Mouse (Mus musculus) CH12.LX (cell line): ENCODE measurements around the gene Ano10. TPM values are rescaled to one million over a fixed set of nuclear protein-coding genes. Genes with fewer than 3 reads are reported as not detected.

Experiments
- DNase-seq: peaks from one replicate; pipeline ENCODE4 v3.0.0-alpha.2; 2013; ENCODE audit errors: extremely low read depth
- H3K27ac ChIP-seq: 2 replicates; pipeline ENCODE4 v1.5.1; 2012; ENCODE audit warnings: low read depth, mild to moderate bottlenecking, control low read depth, moderate library complexity; ENCODE audit not compliant: insufficient read depth
- H3K27me3 ChIP-seq: replicated peaks from 2 replicates; pipeline ENCODE3; 2012; ENCODE audit warnings: inconsistent platforms
- H3K36me3 ChIP-seq, 2 experiments: replicated peaks in 1 of 2; 2 replicates each; pipeline versions ENCODE3 to v1.6.1; 2012; ENCODE audit warnings: inconsistent platforms in 1 of 2, low read length in 1 of 2, mild to moderate bottlenecking in 1 of 2, mixed read lengths in 1 of 2, moderate library complexity in 1 of 2; ENCODE audit not compliant: control insufficient read depth in 1 of 2, insufficient read depth in 1 of 2
- H3K4me1 ChIP-seq, 2 experiments: 2 replicates each; pipeline ENCODE4 v1.6.1; 2012; ENCODE audit warnings: inconsistent platforms in 1 of 2, moderate library complexity in 1 of 2; ENCODE audit not compliant: insufficient read depth in 2 of 2, control insufficient read depth in 1 of 2
- H3K4me2 ChIP-seq: 2 replicates; pipeline ENCODE4 v1.6.1; 2012; ENCODE audit warnings: low read depth, mild to moderate bottlenecking, control low read depth; ENCODE audit not compliant: poor library complexity, insufficient read depth, severe bottlenecking
- H3K4me3 ChIP-seq, 3 experiments: fragments of 150-350 bp in 1 of 3; sonication (generic) in 1 of 3; replicated peaks in 1 of 3; 2 replicates each; pipeline versions ENCODE3 to v1.5.1; 2011 to 2012; ENCODE audit warnings: low read depth in 2 of 3, low read length in 2 of 3, mild to moderate bottlenecking in 2 of 3, moderate library complexity in 2 of 3, control low read depth in 1 of 3, improper control_type of control experiment in 1 of 3, inconsistent platforms in 1 of 3, mixed read lengths in 1 of 3; ENCODE audit not compliant: poor library complexity in 1 of 3
- H3K79me2 ChIP-seq: replicated peaks from 2 replicates; pipeline ENCODE4 v1.6.1; 2012; ENCODE audit warnings: mild to moderate bottlenecking, moderate library complexity; ENCODE audit not compliant: control insufficient read depth, poor library complexity, insufficient read depth, severe bottlenecking; ENCODE audit errors: extremely low read depth
- H3K9ac ChIP-seq: 2 replicates; pipeline ENCODE4 v1.6.1; 2012; ENCODE audit warnings: low read depth, mild to moderate bottlenecking, control low read depth, moderate library complexity; ENCODE audit not compliant: insufficient read depth
- H3K9me3 ChIP-seq: replicated peaks from 2 replicates; pipeline ENCODE3; 2012; ENCODE audit warnings: low read length, inconsistent platforms, mixed read lengths
- BHLHE40 ChIP-seq: IDR thresholded peaks from 2 replicates; pipeline ENCODE4 v1.6.1; 2011; ENCODE audit warnings: mild to moderate bottlenecking, low read depth, low read length, improper control_type of control experiment
- CHD1 ChIP-seq: IDR thresholded peaks from 2 replicates; pipeline ENCODE4 v1.6.1; 2012; ENCODE audit warnings: low read depth, low read length, improper control_type of control experiment, inconsistent platforms
- CTCF ChIP-seq, 2 experiments: IDR thresholded peaks in 1 of 2; conservative IDR thresholded peaks in 1 of 2; 2 replicates each; pipeline ENCODE4 v1.5.1; 2011 to 2012; ENCODE audit warnings: low read depth in 2 of 2, low read length in 2 of 2, improper control_type of control experiment in 1 of 2, inconsistent platforms in 1 of 2, mild to moderate bottlenecking in 1 of 2, moderate library complexity in 1 of 2
- ELF1 ChIP-seq: IDR thresholded peaks from 2 replicates; pipeline ENCODE4 v1.6.1; 2014; ENCODE audit warnings: low read depth, mild to moderate bottlenecking, inconsistent platforms, low read length, improper control_type of control experiment
- HCFC1 ChIP-seq: IDR thresholded peaks from 2 replicates; pipeline ENCODE4 v1.6.1; 2012; ENCODE audit warnings: low read depth, mild to moderate bottlenecking, inconsistent platforms, low read length, improper control_type of control experiment
- IRF4 ChIP-seq: IDR thresholded peaks from 2 replicates; pipeline ENCODE4 v1.6.1; 2014; ENCODE audit warnings: low read depth, mild to moderate bottlenecking, inconsistent platforms, low read length, improper control_type of control experiment
- JUN ChIP-seq: IDR thresholded peaks from 2 replicates; pipeline ENCODE4 v1.6.1; 2011; ENCODE audit warnings: low read depth, mild to moderate bottlenecking, low read length, improper control_type of control experiment, moderate library complexity; ENCODE audit not compliant: insufficient read depth
- JUND ChIP-seq: conservative IDR thresholded peaks from 2 replicates; pipeline ENCODE4 v1.6.1; 2011; ENCODE audit warnings: low read depth, low read length, improper control_type of control experiment
- KAT2A ChIP-seq: IDR thresholded peaks from 2 replicates; pipeline ENCODE4 v1.6.1; 2012; ENCODE audit warnings: low read length, improper control_type of control experiment, inconsistent platforms; ENCODE audit not compliant: insufficient replicate concordance
- MAFK ChIP-seq: IDR thresholded peaks from 2 replicates; pipeline ENCODE4 v1.6.1; 2011; ENCODE audit warnings: low read length, improper control_type of control experiment; ENCODE audit not compliant: insufficient replicate concordance
- MAZ ChIP-seq: IDR thresholded peaks from 2 replicates; pipeline ENCODE4 v1.6.1; 2012; ENCODE audit warnings: low read depth, mild to moderate bottlenecking, inconsistent platforms, low read length, improper control_type of control experiment, moderate library complexity
- MEF2A ChIP-seq: IDR thresholded peaks from 2 replicates; pipeline ENCODE4 v1.6.1; 2014; ENCODE audit warnings: low read depth, mild to moderate bottlenecking, inconsistent platforms, low read length, improper control_type of control experiment, borderline replicate concordance
- MYC ChIP-seq: IDR thresholded peaks from 2 replicates; pipeline ENCODE4 v1.6.1; 2011; ENCODE audit warnings: low read depth, mild to moderate bottlenecking, improper control_type of control experiment, low read length
- NELFE ChIP-seq: IDR thresholded peaks from 2 replicates; pipeline ENCODE4 v1.6.1; 2011; ENCODE audit warnings: low read depth, low read length, improper control_type of control experiment
- NRF1 ChIP-seq: IDR thresholded peaks from 2 replicates; pipeline ENCODE4 v1.6.1; 2014; ENCODE audit warnings: low read depth, mild to moderate bottlenecking, inconsistent platforms, low read length, improper control_type of control experiment, moderate library complexity
- PAX5 ChIP-seq: IDR thresholded peaks from 2 replicates; pipeline ENCODE4 v1.6.1; 2012; ENCODE audit warnings: low read length, inconsistent platforms, mixed read lengths
- POLR2A ChIP-seq: IDR thresholded peaks from 2 replicates; pipeline ENCODE4 v1.6.1; 2011; ENCODE audit warnings: low read depth, mild to moderate bottlenecking, improper control_type of control experiment, low read length
- POLR2AphosphoS2 ChIP-seq: IDR thresholded peaks from 2 replicates; pipeline ENCODE4 v1.6.1; 2011; ENCODE audit warnings: low read depth, low read length, improper control_type of control experiment
- RAD21 ChIP-seq: IDR thresholded peaks from 2 replicates; pipeline ENCODE4 v1.6.1; 2011; ENCODE audit warnings: low read depth, mild to moderate bottlenecking, low read length, improper control_type of control experiment, moderate library complexity
- RCOR1 ChIP-seq: conservative IDR thresholded peaks from 2 replicates; pipeline ENCODE4 v1.6.1; 2012; ENCODE audit warnings: low read depth, mild to moderate bottlenecking, inconsistent platforms, low read length, improper control_type of control experiment
- SMC3 ChIP-seq: IDR thresholded peaks from 2 replicates; pipeline ENCODE4 v1.6.1; 2011; ENCODE audit warnings: low read depth, low read length, improper control_type of control experiment
- UBTF ChIP-seq: IDR thresholded peaks from 2 replicates; pipeline ENCODE4 v1.6.1; 2012; ENCODE audit warnings: low read depth, mild to moderate bottlenecking, inconsistent platforms, low read length, improper control_type of control experiment, moderate library complexity
- USF1 ChIP-seq: IDR thresholded peaks from 2 replicates; pipeline ENCODE4 v1.6.1; 2014; ENCODE audit warnings: low read depth, mild to moderate bottlenecking, inconsistent platforms, low read length, improper control_type of control experiment
- USF2 ChIP-seq: conservative IDR thresholded peaks from 2 replicates; pipeline ENCODE4 v1.6.1; 2011; ENCODE audit warnings: low read depth, low read length, improper control_type of control experiment
- ZC3H11A ChIP-seq: IDR thresholded peaks from 2 replicates; pipeline ENCODE4 v1.6.1; 2012; ENCODE audit warnings: low read depth, mild to moderate bottlenecking, inconsistent platforms, low read length, improper control_type of control experiment
- ZMIZ1 ChIP-seq: IDR thresholded peaks from 2 replicates; pipeline ENCODE4 v1.6.1; 2012; ENCODE audit warnings: low read depth, mild to moderate bottlenecking, inconsistent platforms, low read length, improper control_type of control experiment
- ZNF384 ChIP-seq: IDR thresholded peaks from 2 replicates; pipeline ENCODE4 v1.6.1; 2012; ENCODE audit warnings: low read depth, low read length, improper control_type of control experiment, inconsistent platforms
- dilution Hi-C: fragments of 300-500 bp; cut with MboI; formaldehyde crosslinking; loops from 2 replicates; pipeline ENCODE4 v1.14.3; 2020; ENCODE audit warnings: low sequenced_read_pairs; ENCODE audit not compliant: extremely low pct_unique_long_range_greater_than_20kb, extremely low pct_ligation_motif_present
- in situ Hi-C: fragments of 300-500 bp; cut with MboI; formaldehyde crosslinking; loops from 3 replicates; pipeline ENCODE4 v1.14.3; 2019; ENCODE audit warnings: low sequenced_read_pairs, low pct_ligation_motif_present, low pct_unique_long_range_greater_than_20kb, mixed read lengths
- polyA plus RNA-seq: library from polyadenylated mRNA; unstranded; fragments of >175 nt; gene quantifications from 2 replicates; pipeline ENCODE4 v1.2.1, GENCODE M21; 2012; ENCODE audit warnings: low read depth; ENCODE audit not compliant: insufficient read length
- total RNA-seq, 2 experiments: library from RNA; depleted of rRNA; stranded (reverse); fragments of 300-350 nt in 1 of 2; fragments of >200 nt in 1 of 2; gene quantifications; 2 replicates each; pipeline ENCODE4 v1.2.3; 2012 to 2014

Gene Ano10
- total and polyA plus RNA-seq, 3 experiments, result 9.5 to 23.9 (median 12.2) TPM

DNA sequence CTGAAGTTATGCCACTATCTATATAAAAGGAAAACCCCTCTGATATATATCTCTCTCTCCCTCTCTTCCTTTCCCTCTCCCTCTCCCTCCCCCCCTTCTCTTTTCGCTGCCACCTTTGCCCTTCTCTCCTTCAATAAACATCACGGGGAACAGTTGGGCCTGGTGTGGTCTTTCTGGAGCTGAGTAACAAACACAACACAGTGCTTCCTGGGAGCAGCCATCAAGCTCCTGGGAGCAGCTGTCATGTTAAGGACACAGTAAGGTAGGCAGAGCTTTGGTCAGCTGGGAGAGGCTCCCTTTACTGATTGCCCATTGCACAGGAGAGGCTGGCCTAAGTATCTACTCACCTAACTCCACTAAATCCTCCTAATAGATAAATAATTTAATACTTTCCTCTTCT, 9.5 kb downstream of the Ano10 start:
- H3K9me3 ChIP-seq, result no peaks in the 10 kb centered on the region
- no peaks in the 10 kb centered on the region for H3K79me2 ChIP-seq
- no peak overlapping the region for H3K27ac ChIP-seq
- DNase-seq, result no peak
- in situ Hi-C loops (no loop called here), dilution Hi-C loops (no loop called here)
- H3K4me1 ChIP-seq, result peaks cover 9 to 37% of the 10 kb centered on the region in 2 experiments
- H3K36me3 ChIP-seq, result peaks cover 0 to 2% of the 10 kb centered on the region in 2 experiments
- H3K4me3 ChIP-seq, result no peak overlapping the region
- no peaks in the 10 kb centered on the region for H3K27me3 ChIP-seq
- no peak overlapping the region for H3K4me2 ChIP-seq
- no peak overlapping the region for H3K9ac ChIP-seq
- TF ChIP-seq BHLHE40 (no peak), CTCF (conservative IDR thresholded peaks at IDR 0.05 in 1 of 2, IDR thresholded peaks at IDR 0.05 in 1 of 2; ENCODE audit: low read depth in 2 of 2, low read length in 2 of 2) (no peak), ZNF384 (no peak), RAD21 (no peak), ELF1 (no peak), ZC3H11A (no peak), MYC (no peak), RCOR1 (no peak), MAZ (no peak), JUND (no peak), NELFE (no peak), USF1 (no peak), MEF2A (no peak), CHD1 (no peak), PAX5 (no peak), USF2 (no peak), KAT2A (no peak)

DNA sequence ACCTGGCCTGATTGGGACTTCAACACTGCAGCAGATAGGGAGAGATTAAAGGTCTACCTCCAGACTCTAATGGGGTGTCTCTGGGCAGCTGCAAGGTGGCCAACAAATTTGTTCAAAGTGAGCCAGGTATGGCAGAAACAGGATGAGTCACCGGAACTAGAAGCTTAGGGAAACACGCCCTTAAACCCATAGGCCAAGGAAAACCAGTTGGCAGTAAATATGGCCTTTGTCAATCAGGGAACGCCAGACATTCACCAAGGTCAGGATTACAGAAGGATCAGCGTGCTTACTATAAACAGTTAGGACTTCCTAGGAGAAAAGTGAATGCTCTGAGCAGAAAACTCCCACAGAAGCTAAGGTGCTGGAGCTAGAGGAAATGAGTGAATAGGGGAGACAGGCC, 13.2 kb downstream of the Ano10 start:
- no peak overlapping the region for H3K27ac ChIP-seq
- H3K79me2 ChIP-seq, result no peaks in the 10 kb centered on the region
- H3K9me3 ChIP-seq, result peaks cover 3% of the 10 kb centered on the region
- H3K4me1 ChIP-seq, result peaks cover 9 to 35% of the 10 kb centered on the region in 2 experiments
- TF ChIP-seq UBTF, result no peak
- TF ChIP-seq MAFK, result no peak
- no peak for TF ChIP-seq NRF1
- no peak for TF ChIP-seq IRF4
- TF ChIP-seq POLR2AphosphoS2, result no peak
- TF ChIP-seq CTCF (conservative IDR thresholded peaks at IDR 0.05 in 1 of 2, IDR thresholded peaks at IDR 0.05 in 1 of 2; ENCODE audit: low read depth in 2 of 2, low read length in 2 of 2), result no peak
- no peak for TF ChIP-seq NELFE
- TF ChIP-seq SMC3, result no peak
- no peak for TF ChIP-seq ZMIZ1
- no peak for TF ChIP-seq POLR2A
- TF ChIP-seq CHD1, result no peak
- no peak for TF ChIP-seq ELF1
- TF ChIP-seq KAT2A, result no peak
- no peak for TF ChIP-seq HCFC1
- TF ChIP-seq MAZ, result no peak
- TF ChIP-seq MYC, result no peak
- no peak for TF ChIP-seq JUN
- TF ChIP-seq PAX5, result no peak
- no peak for DNase-seq
- no peak overlapping the region for H3K9ac ChIP-seq
- H3K4me3 ChIP-seq, result no peak overlapping the region
- in situ Hi-C loops (no loop called here), dilution Hi-C loops (no loop called here)
- H3K36me3 ChIP-seq, result peaks cover 0 to 3% of the 10 kb centered on the region in 2 experiments
- no peaks in the 10 kb centered on the region for H3K27me3 ChIP-seq
- no peak overlapping the region for H3K4me2 ChIP-seq
